Mouse (Mus musculus) thymus, adult 2 months (tissue): ENCODE results near the gene Ankrd60. TPM values are rescaled to one million over a fixed set of nuclear protein-coding genes. Genes with fewer than 3 reads are reported as not detected.
A peak's percentile ranks its signal among the peaks of the same experiment; 100 is the strongest.

Source experiments
- DNase-seq: peaks from one replicate; pipeline ENCODE4 v3.0.0; 2021
- H3K27ac ChIP-seq: fragments of 200-500 bp; 2 replicates; pipeline ENCODE4 v1.5.1; 2012; ENCODE audit warnings: low read length, control low read depth; ENCODE audit not compliant: control insufficient read depth, insufficient read depth
- H3K27me3 ChIP-seq: fragments of 200-500 bp; 2 replicates; pipeline ENCODE4 v1.6.1; 2012; ENCODE audit warnings: mild to moderate bottlenecking, low read length, moderate library complexity, mixed read lengths; ENCODE audit not compliant: control insufficient read depth, insufficient read depth
- H3K36me3 ChIP-seq: fragments of 200-500 bp; 2 replicates; pipeline ENCODE4 v1.6.1; 2012; ENCODE audit warnings: mild to moderate bottlenecking, low read length, moderate library complexity; ENCODE audit not compliant: control insufficient read depth, insufficient read depth
- H3K4me1 ChIP-seq: fragments of 200-500 bp; replicated peaks from 2 replicates; pipeline ENCODE4 v1.6.1; 2012; ENCODE audit warnings: low read length; ENCODE audit not compliant: control insufficient read depth, insufficient read depth
- H3K4me3 ChIP-seq: fragments of 200-500 bp; 2 replicates; pipeline ENCODE4 v1.5.1; 2012; ENCODE audit warnings: mild to moderate bottlenecking, low read length, control low read depth, moderate library complexity; ENCODE audit not compliant: control insufficient read depth, insufficient read depth
- CTCF ChIP-seq: fragments of 200-500 bp; IDR thresholded peaks from 2 replicates; pipeline ENCODE4 v1.5.1; 2012; ENCODE audit warnings: mild to moderate bottlenecking, control low read depth, low read length, moderate library complexity, borderline replicate concordance; ENCODE audit not compliant: control insufficient read depth, poor library complexity, insufficient read depth; ENCODE audit errors: extremely low read depth
- POLR2A ChIP-seq: fragments of 200-500 bp; IDR thresholded peaks from 2 replicates; pipeline ENCODE4 v1.6.1; 2012; ENCODE audit warnings: mild to moderate bottlenecking, low read length, control low read depth, moderate library complexity; ENCODE audit not compliant: control insufficient read depth, poor library complexity, insufficient read depth; ENCODE audit errors: extremely low read depth
- WGBS: fragments of 180-500 bp; shearing (Covaris S2); methylation state at CpG from one replicate; pipeline ENCODE4 v1.1.7; 2018; 5-methylcytosine and 5-hydroxymethylcytosine counted together
- polyA plus RNA-seq: library from polyadenylated mRNA; depleted of rRNA; stranded (reverse); fragments of >200 nt; gene quantifications from 2 replicates; pipeline ENCODE4 v1.2.3, GENCODE M21; 2012

Ankrd60 gene
- polyA plus RNA-seq, 1 experiment, result 0.31 TPM

GRCm38 (mm10) chr2:173584361-173584760 lies 6.2 kb upstream of the Ankrd60 start:
- H3K4me3 ChIP-seq, result no peak overlapping the region
- WGBS, result 56% methylated on average over 15 of the region's 15 CpGs
- TF ChIP-seq CTCF (no peak), POLR2A (no peak)
- peaks cover 13% of the 10 kb centered on the region for H3K4me1 ChIP-seq
- H3K36me3 ChIP-seq, result no peaks in the 10 kb centered on the region
- no peak for DNase-seq
- peaks cover 7% of the 10 kb centered on the region; the same call in 1 of the 2 replicates for H3K27me3 ChIP-seq
- no peak overlapping the region for H3K27ac ChIP-seq

- WGBS, result 54% methylated on average over 5 of the region's 5 CpGs
- TF ChIP-seq CTCF, result no peak
- no peak for TF ChIP-seq POLR2A
- DNase-seq, result peak; percentile 55
- Histone ChIP-seq H3K27ac (no peak overlapping the region), H3K27me3 (peaks cover 7% of the 10 kb centered on the region; the same call in 1 of the 2 replicates), H3K4me3 (no peak overlapping the region), H3K4me1 (peaks cover 16% of the 10 kb centered on the region), H3K36me3 (no peaks in the 10 kb centered on the region)
These were observed 5.3 kb upstream of the Ankrd60 start for GRCm38 (mm10) chr2:173583455-173583854.

- H3K27ac ChIP-seq, result no peak overlapping the region
- H3K4me1 ChIP-seq, result peaks cover 18% of the 10 kb centered on the region
- TF ChIP-seq CTCF (no peak), POLR2A (no peak)
- H3K27me3 ChIP-seq, result peaks cover 7% of the 10 kb centered on the region; the same call in 1 of the 2 replicates
- no peak for DNase-seq
- 90% methylated on average over 3 of the region's 3 CpGs for WGBS
- no peaks in the 10 kb centered on the region for H3K36me3 ChIP-seq
- no peak overlapping the region for H3K4me3 ChIP-seq
These were observed 4.7 kb upstream of the Ankrd60 start for GRCm38 (mm10) chr2:173582903-173583302.

DNA sequence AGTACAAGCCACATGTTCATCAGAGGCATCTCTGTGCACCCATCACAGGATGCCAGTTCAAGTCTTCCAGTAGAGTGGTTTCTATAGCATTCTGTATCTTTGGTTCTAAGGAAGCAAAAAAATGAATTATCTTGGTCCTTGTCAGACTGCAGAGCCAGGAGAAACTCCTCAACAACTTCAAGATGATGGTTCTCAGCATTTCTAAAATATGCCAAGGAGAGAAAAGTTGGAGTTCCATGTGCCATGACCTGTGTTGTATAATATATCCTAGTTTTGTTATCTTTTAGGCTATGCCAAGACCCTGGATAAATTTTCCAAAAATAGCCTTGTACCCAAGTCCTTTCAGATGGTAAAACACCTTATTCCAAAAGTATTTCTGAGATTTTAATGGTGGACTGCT lies 2.9 kb upstream of the Ankrd60 start:
- Histone ChIP-seq H3K36me3 (no peaks in the 10 kb centered on the region), H3K4me3 (no peak overlapping the region), H3K4me1 (peaks cover 19% of the 10 kb centered on the region), H3K27me3 (peaks cover 7% of the 10 kb centered on the region; the same call in 1 of the 2 replicates), H3K27ac (no peak overlapping the region)
- no peak for TF ChIP-seq CTCF
- TF ChIP-seq POLR2A, result no peak
- no peak for DNase-seq

- Histone ChIP-seq H3K4me1 (peaks cover 16% of the 10 kb centered on the region), H3K4me3 (peak overlapping the region; percentile 55), H3K27me3 (peaks cover 2% of the 10 kb centered on the region; the same call in 1 of the 2 replicates), H3K36me3 (no peaks in the 10 kb centered on the region), H3K27ac (peak overlapping the region; percentile 69)
- WGBS, result 10% methylated on average over 8 of the region's 8 CpGs
- DNase-seq, result peak; percentile 37
- TF ChIP-seq POLR2A (no peak), CTCF (no peak)
These were observed 430 bp upstream of the Ankrd60 start for GRCm38 (mm10) chr2:173578595-173578994.

- TF ChIP-seq CTCF, result no peak
- no peak for TF ChIP-seq POLR2A
- WGBS, result 94% methylated on average over 9 of the region's 9 CpGs
- no peak overlapping the region for H3K4me3 ChIP-seq
- H3K27me3 ChIP-seq, result no peaks in the 10 kb centered on the region
- H3K36me3 ChIP-seq, result no peaks in the 10 kb centered on the region
- H3K27ac ChIP-seq, result no peak overlapping the region
- peaks cover 11% of the 10 kb centered on the region for H3K4me1 ChIP-seq
- no peak for DNase-seq
These were observed 14.0 kb downstream of the Ankrd60 start for GRCm38 (mm10) chr2:173564179-173564578.

- Histone ChIP-seq H3K27ac (no peak overlapping the region), H3K36me3 (no peaks in the 10 kb centered on the region), H3K4me3 (no peak overlapping the region), H3K4me1 (peaks cover 11% of the 10 kb centered on the region), H3K27me3 (no peaks in the 10 kb centered on the region)
- no peak for DNase-seq
- TF ChIP-seq CTCF (no peak), POLR2A (no peak)
- WGBS, result 85% methylated on average over 7 of the region's 7 CpGs
These were observed 14.8 kb downstream of the Ankrd60 start for GRCm38 (mm10) chr2:173563336-173563735.
